Mouse (Mus musculus) liver, postnatal 0 days (tissue): ENCODE data around the gene Ptpra. TPM values are rescaled to one million over a fixed set of nuclear protein-coding genes. Genes with fewer than 3 reads are reported as not detected.

Experiments used
- ATAC-seq: fragments of 200-750 bp; cut with Nextera tagmentation; 2 replicates; pipeline ENCODE4 v1.8.0; 2017; ENCODE audit warnings: mild to moderate bottlenecking, moderate library complexity
- DNase-seq: peaks from one replicate; pipeline ENCODE4 v3.0.0-alpha.2; 2016
- H3K27ac ChIP-seq: fragments of 300-500 bp; sonication (generic); 2 replicates; pipeline ENCODE4 v1.5.1; 2014; ENCODE audit warnings: antibody characterized with exemption, moderate library complexity, mild to moderate bottlenecking, low read depth
- H3K27me3 ChIP-seq: fragments of 300-500 bp; sonication (generic); 2 replicates; pipeline ENCODE4 v1.6.1; 2014; ENCODE audit warnings: low read length, control low read depth, mixed read lengths; ENCODE audit not compliant: insufficient read depth
- H3K36me3 ChIP-seq: fragments of 300-500 bp; sonication (generic); replicated peaks from 2 replicates; pipeline ENCODE4 v1.6.1; 2014; ENCODE audit warnings: mild to moderate bottlenecking, control low read depth, low read length, moderate library complexity, mixed read lengths; ENCODE audit not compliant: insufficient read depth
- H3K4me1 ChIP-seq: fragments of 300-500 bp; sonication (generic); 2 replicates; pipeline ENCODE4 v1.6.1; 2014; ENCODE audit warnings: antibody characterized with exemption, mild to moderate bottlenecking, control low read depth; ENCODE audit not compliant: insufficient read depth
- H3K4me2 ChIP-seq: fragments of 300-500 bp; sonication (generic); 2 replicates; pipeline ENCODE4 v1.6.1; 2014; ENCODE audit warnings: low read depth, mild to moderate bottlenecking, low read length, moderate library complexity, mixed read lengths
- H3K4me3 ChIP-seq: fragments of 300-500 bp; sonication (generic); 2 replicates; pipeline ENCODE4 v1.5.1; 2014; ENCODE audit warnings: low read depth, low read length
- H3K9ac ChIP-seq: fragments of 300-500 bp; sonication (generic); replicated peaks from 2 replicates; pipeline ENCODE4 v1.6.1; 2014; ENCODE audit warnings: mild to moderate bottlenecking, moderate library complexity
- H3K9me3 ChIP-seq: fragments of 300-500 bp; sonication (generic); 2 replicates; pipeline ENCODE4 v1.6.1; 2016; ENCODE audit warnings: mild to moderate bottlenecking, control low read depth, low read length, mixed read lengths
- CTCF ChIP-seq: sonication (generic); IDR thresholded peaks from 2 replicates; pipeline ENCODE4 v1.5.1; 2016; ENCODE audit warnings: antibody characterized with exemption, low read depth
- EP300 ChIP-seq: IDR thresholded peaks from 2 replicates; pipeline ENCODE4 v1.6.1; 2016; ENCODE audit warnings: antibody characterized with exemption, low read depth, mild to moderate bottlenecking
- WGBS: fragments of 180-500 bp; shearing (Covaris S2); extraction: QIAGEN DNeasy Blood & Tissue Kit; methylation state at CpG from one replicate; pipeline ENCODE4 v1.1.7; 2014; ENCODE audit not compliant: insufficient replicate concordance; 5-methylcytosine and 5-hydroxymethylcytosine counted together
- microRNA-seq: library from miRNA; unstranded; fragments of <30 nt; microRNA quantifications from one replicate; pipeline ENCODE4, GENCODE M21; 2016
- polyA plus RNA-seq: library from polyadenylated mRNA; unstranded; fragments of >200 nt; fragmentation: Nextera tagmentation; extraction: Ambion mirVana; gene quantifications from 2 replicates; pipeline ENCODE4 v1.2.1, GENCODE M21; 2015

Gene Ptpra
- polyA plus RNA-seq, 1 experiment from 2014 or later = 18.7 TPM

GRCm38 (mm10) chr2:130598399-130598798 lies 148.3 kb downstream of the Ptpra start:
- Histone ChIP-seq H3K27ac (no peak overlapping the region), H3K4me1 (no peaks in the 10 kb centered on the region), H3K9me3 (no peaks in the 10 kb centered on the region), H3K27me3 (no peaks in the 10 kb centered on the region), H3K9ac (no peak overlapping the region), H3K36me3 (peaks cover 36% of the 10 kb centered on the region), H3K4me2 (no peak overlapping the region), H3K4me3 (no peak overlapping the region)
- ATAC-seq (no peak), DNase-seq (no peak)
- TF ChIP-seq EP300 = no peak
- no peak for TF ChIP-seq CTCF
- 72% methylated on average over 3 of the region's 3 CpGs for WGBS

- WGBS = 85% methylated on average over 4 of the region's 4 CpGs
- no peak for DNase-seq
- Histone ChIP-seq H3K27me3 (no peaks in the 10 kb centered on the region), H3K4me2 (no peak overlapping the region), H3K4me3 (no peak overlapping the region), H3K4me1 (no peaks in the 10 kb centered on the region), H3K9ac (no peak overlapping the region), H3K36me3 (peaks cover 32% of the 10 kb centered on the region), H3K9me3 (no peaks in the 10 kb centered on the region), H3K27ac (no peak overlapping the region)
- ATAC-seq = no peak
- no peak for TF ChIP-seq CTCF
- TF ChIP-seq EP300 = no peak
Observed at GRCm38 (mm10) chr2:130602195-130602594, 152.1 kb downstream of the Ptpra start.

Small RNA genes lying within 50 kb of the gene (microRNA-seq; reads per million reads assigned to microRNA genes)
- not detected for gene Gm23876

Other genes with a start within 250 kb of the Ptpra start
- gene Nop56, start 175.8 kb upstream of the Ptpra start, polyA plus RNA-seq = 79.4 and 91.2 TPM in 2 replicates
- gene Idh3b, start 165.7 kb upstream of the Ptpra start, polyA plus RNA-seq = 114 and 116 TPM in 2 replicates
- 0.08 and 0.11 TPM in 2 replicates for gene Ebf4, start 155.1 kb upstream of the Ptpra start, polyA plus RNA-seq
- 1.4 and 1.7 TPM in 2 replicates for gene Cpxm1, start 52.7 kb upstream of the Ptpra start, polyA plus RNA-seq
- not detected in 2 replicates for gene Gm28372, start 45.0 kb upstream of the Ptpra start, polyA plus RNA-seq
- not detected in 2 replicates for gene 1700020A23Rik, start 45.0 kb upstream of the Ptpra start, polyA plus RNA-seq
- gene Tmem239, start 43.8 kb upstream of the Ptpra start, polyA plus RNA-seq = not detected in 2 replicates
- gene Vps16, start 25.9 kb upstream of the Ptpra start, polyA plus RNA-seq = 19.4 and 22.8 TPM in 2 replicates
- gene Pced1a, start 25.6 kb upstream of the Ptpra start, polyA plus RNA-seq = 3.8 TPM in 2 replicates
- gene Mrps26, start 113.5 kb downstream of the Ptpra start, polyA plus RNA-seq = 38.8 and 39.8 TPM in 2 replicates
- not detected in 2 replicates for gene Oxt, start 125.9 kb downstream of the Ptpra start, polyA plus RNA-seq
- not detected in 2 replicates for gene Avp, start 132.3 kb downstream of the Ptpra start, polyA plus RNA-seq
- 5.9 and 7.2 TPM in 2 replicates for gene Fastkd5, start 179.7 kb downstream of the Ptpra start, polyA plus RNA-seq
- 2.6 TPM in 2 replicates for gene Ubox5, start 179.8 kb downstream of the Ptpra start, polyA plus RNA-seq
- gene Lzts3, start 192.5 kb downstream of the Ptpra start, polyA plus RNA-seq = 1.2 TPM in 2 replicates
- 71.4 and 71.8 TPM in 2 replicates for gene Ddrgk1, start 214.4 kb downstream of the Ptpra start, polyA plus RNA-seq
- gene Itpa, start 217.3 kb downstream of the Ptpra start, polyA plus RNA-seq = 30.4 and 31.2 TPM in 2 replicates
- gene Slc4a11, start 247.2 kb downstream of the Ptpra start, polyA plus RNA-seq = not detected in 2 replicates